Mouse (Mus musculus) testis, adult 2 months (tissue): ENCODE measurements around the gene Mpi.

Experiments
- CTCF ChIP-seq: fragments of 200-500 bp; IDR thresholded peaks from 2 replicates; pipeline ENCODE4 v1.5.1; 2012; ENCODE audit warnings: low read depth, mild to moderate bottlenecking, inconsistent platforms, low read length, moderate library complexity; ENCODE audit not compliant: control insufficient read depth, insufficient read depth, insufficient replicate concordance
- POLR2A ChIP-seq: fragments of 200-500 bp; IDR thresholded peaks from 2 replicates; pipeline ENCODE4 v1.6.1; 2012; ENCODE audit warnings: low read depth, mild to moderate bottlenecking, inconsistent platforms, low read length, moderate library complexity; ENCODE audit not compliant: control insufficient read depth

DNA sequence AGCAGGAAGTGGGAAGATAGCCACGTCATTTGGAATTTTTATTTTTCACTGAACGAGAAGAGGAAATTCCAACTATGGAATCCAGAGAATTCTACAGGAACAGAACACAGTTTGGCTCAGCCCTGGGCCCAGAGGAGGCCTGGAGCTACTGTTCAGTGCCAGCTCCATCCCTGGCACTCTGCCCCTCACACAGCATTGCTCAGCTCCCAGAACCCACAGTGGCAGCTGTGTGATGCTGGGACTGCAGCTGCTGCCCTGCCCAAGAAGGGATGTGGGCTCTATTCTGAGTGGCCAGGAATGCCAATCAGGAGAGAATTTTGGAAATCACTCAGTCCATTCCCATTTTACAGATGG, 48.8 kb upstream of the Mpi start:
- TF ChIP-seq CTCF = no peak
- no peak for TF ChIP-seq POLR2A
